Mouse (Mus musculus) MEL-GATA-1-ER (cell line): ENCODE measurements around the gene Serpina3f.

Source experiments
- DNase-seq: peaks from one replicate; pipeline ENCODE4 v3.0.0-alpha.2; 2012; ENCODE audit warnings: low read depth; ENCODE audit errors: extremely low read depth

The Serpina3f gene

GRCm38 (mm10) chr12:104248231-104248630 lies 33.9 kb downstream of the Serpina3f start:
- DNase-seq: no peak

- DNase-seq: no peak
Measured at GRCm38 (mm10) chr12:104261041-104261440, 46.7 kb downstream of the Serpina3f start.

GRCm38 (mm10) chr12:104262863-104263262 lies 48.5 kb downstream of the Serpina3f start, which contains the start of gene Serpina3i:
Gene Serpina3i (plus strand): TSS chr12:104263122.
- DNase-seq: no peak

DNA sequence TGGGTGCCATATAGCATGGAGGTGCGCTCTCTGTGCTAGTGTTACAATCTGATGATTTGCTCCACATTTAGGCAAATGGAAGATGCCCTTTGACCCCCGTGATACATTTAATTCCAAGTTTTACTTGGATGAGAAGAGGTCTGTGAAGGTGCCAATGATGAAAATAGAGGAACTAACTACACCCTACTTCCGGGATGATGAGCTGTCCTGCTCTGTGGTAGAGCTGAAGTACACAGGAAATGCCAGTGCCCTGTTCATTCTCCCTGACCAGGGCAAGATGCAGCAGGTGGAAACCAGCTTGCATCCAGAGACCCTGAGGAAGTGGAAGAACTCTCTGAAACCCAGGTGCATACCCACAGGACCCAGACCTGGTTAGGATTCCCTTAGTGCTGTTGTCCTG lies 52.0 kb downstream of the Serpina3f start:
- DNase-seq: no peak
